Mouse (Mus musculus): ENCODE results near the gene Klf6.

- TF ChIP-seq POLR2A (IDR thresholded peaks at IDR 0.05; ENCODE audit: borderline replicate concordance, control insufficient read depth, low read depth, low read length) = no peak
- no peak for TF ChIP-seq CTCF (IDR thresholded peaks at IDR 0.05; ENCODE audit: control insufficient read depth, insufficient read depth, low read length)
Observed at GRCm38 (mm10) chr13:5843829-5844228, 17.5 kb upstream of the Klf6 start.

Measured in bone marrow, adult 2 months (tissue).